Mouse (Mus musculus) 3T3-L1 (cell line): ENCODE measurements at regions not wholly inside any gene's neighbourhood (a gene's known extent, or its start where the extent isn't known, plus 50 kb on each side); places are given as distances from the start of the nearest gene placed in this dataset.

Experiments
- DNase-seq: peaks from one replicate; pipeline ENCODE4 v3.0.0-alpha.2; 2015; ENCODE audit warnings: low read depth, low spot score

GRCm38 (mm10) chr10:99639022-99639421 is 120.4 kb downstream of the Csl start:
- DNase-seq = no peak

DNA sequence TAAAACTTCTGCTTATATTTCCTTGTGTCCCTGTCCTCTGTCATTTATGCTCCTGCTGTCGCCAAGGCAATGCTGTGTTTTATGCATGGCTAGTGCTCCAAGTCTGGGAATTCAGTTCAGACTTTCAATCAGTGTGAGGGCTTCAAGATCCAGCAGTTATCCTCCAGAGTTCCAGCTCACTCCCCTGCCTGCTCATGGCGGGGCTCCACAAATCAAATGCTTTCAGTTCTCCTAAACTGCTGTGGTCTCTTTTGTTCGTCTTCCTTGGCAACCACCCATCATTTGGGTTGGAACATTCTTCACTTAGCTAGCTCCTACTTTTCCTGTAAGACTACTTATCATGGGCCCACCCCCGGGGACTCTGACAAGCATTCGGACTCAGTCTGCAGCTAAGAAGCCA is 120.0 kb downstream of the Csl start:
- peak; percentile 26 for DNase-seq

DNA sequence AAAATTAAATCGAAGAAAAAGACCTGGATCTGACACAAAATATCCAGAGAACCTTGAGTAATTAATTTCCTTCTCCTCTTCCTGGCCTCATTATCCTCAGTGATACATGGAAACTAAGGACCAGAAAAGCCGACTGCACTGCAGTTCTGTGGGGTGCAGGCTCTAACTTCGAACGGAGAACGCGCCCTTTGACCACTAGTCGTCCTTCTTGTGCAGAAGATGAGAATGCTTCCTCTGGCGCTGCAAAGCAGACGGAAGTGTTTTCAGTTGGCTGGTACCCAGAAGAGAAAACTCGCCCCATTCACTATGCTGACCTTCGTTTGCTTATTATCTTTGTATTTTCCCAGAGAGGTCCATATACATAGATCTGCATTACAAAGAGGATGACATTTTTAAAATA is 117.7 kb downstream of the Csl start:
- DNase-seq = peak; percentile 71

DNA sequence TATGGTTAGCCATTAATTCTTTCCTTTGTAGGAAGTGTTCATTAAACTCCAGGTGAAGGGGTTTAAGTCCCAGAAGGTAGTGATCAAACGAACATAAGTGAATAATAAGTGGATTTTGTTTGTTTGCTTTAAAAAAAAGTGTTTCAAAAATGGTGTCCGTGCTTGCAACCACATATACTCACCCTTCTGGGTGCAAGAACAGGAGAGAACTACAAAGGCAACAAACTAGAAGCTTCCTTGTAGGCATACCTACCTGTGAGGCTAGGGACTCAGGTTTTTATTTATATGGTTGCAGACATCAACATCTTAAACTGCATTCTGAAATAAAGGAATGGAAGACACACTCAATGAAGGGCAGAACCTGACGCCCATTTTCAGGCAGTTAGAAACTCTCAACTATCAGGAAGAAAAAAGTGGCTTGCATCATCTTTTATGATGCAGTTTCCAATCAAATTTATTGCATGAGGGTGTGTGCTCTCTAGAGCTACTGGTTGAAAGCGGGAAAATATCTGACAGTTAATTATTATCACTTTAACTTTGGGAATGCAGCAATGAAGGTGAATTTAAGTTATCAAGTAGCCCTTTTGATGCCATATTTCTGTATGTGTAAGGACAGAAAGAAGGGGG is 117.1 kb downstream of the Csl start:
- no peak for DNase-seq

DNA sequence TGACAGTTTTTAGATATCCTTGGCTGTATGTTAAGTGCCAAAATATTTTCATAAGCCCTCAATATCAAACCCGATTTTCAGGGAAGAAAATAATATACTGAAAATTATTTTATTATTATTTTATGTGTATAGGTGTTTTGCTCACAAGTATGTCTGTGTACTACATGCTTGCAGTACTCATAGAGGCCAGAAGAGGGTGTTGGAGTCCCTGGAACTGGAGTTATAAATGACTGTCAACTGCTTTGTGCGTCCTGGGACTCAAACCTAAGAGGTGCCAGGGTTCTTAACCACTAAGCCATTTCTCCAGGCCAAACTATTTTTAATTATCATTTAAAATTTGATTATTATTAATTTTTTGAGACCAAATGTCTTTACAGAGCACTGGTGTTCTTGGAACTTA is 114.5 kb downstream of the Csl start:
- DNase-seq = peak; percentile 43

- no peak for DNase-seq
These were observed 107.4 kb downstream of the Csl start for GRCm38 (mm10) chr10:99652011-99652410.

DNA sequence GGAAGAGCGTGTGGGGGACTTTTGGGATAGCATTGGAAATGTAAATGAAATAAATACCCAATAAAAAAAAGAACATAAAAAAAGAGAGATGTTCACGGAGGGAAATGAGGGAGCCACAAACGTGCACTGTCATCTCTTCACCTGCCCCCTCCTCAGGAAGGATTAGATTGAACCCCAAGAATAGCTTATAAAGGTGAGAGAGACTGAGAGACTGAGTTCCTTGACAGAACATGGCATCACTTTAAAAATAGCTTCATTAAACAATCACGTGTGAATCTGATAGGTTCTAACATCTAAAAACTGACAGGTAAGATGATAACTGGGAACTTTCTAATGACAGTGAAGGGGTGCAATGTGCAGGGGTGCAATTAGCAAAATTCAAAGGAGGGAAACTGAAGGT is 105.2 kb downstream of the Csl start:
- no peak for DNase-seq

GRCm38 (mm10) chr10:99676557-99677098 is 82.8 kb downstream of the Csl start:
- DNase-seq = peak; percentile 4

GRCm38 (mm10) chr10:99678096-99678495 is 81.4 kb downstream of the Csl start:
- DNase-seq = no peak

GRCm38 (mm10) chr10:99679813-99680212 is 79.6 kb downstream of the Csl start:
- DNase-seq = no peak

- no peak for DNase-seq
These were observed 77.5 kb downstream of the Csl start for GRCm38 (mm10) chr10:99681932-99682331.

DNA sequence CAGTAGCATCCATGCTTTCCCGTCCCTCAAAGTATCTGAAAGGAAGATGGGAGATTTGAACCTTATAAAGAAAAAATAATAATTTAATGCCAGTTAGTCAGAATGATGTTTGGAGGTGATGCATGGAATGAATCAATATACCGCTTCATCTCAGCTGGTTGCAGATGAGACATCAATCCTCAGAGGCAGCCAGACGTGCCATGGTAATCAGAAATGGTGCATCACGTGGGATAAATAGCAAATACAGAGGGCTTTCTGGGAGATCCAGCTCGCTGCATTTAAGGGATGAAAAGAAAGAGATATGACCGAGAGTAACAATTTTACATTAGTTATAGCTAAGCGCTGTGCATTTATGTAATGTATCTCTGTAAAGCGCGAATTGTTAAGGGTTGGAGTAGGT is 77.1 kb downstream of the Csl start:
- no peak for DNase-seq

- no peak for DNase-seq
These were observed 76.1 kb downstream of the Csl start for GRCm38 (mm10) chr10:99683310-99683709.

DNA sequence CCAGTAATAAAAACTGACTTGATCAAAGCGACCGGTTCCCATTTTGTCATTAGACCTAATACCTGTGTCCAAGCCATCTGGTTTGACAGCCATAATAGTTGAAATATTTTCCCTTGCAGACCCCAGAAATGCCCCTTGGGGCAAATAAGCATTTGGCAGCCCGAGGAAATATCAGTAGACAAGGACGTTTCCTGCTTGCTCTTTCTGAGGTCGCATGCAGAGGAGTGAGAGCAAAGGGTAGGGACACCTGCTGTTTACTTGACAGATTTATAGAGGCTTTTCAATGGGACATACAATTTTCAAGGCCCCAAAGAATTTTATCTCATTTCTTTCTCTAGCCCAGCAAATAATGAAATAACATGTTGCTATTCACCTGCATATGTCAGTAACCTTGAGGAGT is 73.5 kb downstream of the Csl start:
- no peak for DNase-seq

DNA sequence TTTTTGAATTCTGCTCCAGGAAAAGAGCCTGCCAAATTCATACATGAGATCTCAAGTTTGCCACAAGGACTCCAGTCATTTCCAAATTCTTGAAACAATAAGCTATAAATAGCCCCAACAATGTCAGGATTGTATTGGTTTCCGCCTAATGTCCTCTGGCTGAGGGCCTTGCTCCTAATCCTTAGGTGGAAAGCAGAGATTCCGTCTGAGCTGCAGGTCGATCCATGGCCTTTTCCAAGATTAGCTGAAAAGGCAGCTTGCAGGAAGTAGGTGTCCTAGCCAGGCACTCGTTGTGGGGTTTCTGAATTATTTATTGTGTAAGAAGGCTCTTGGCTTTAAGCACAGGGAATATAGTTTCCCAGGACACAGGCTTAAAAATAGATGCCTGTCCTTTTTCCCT is 72.4 kb downstream of the Csl start:
- no peak for DNase-seq

DNA sequence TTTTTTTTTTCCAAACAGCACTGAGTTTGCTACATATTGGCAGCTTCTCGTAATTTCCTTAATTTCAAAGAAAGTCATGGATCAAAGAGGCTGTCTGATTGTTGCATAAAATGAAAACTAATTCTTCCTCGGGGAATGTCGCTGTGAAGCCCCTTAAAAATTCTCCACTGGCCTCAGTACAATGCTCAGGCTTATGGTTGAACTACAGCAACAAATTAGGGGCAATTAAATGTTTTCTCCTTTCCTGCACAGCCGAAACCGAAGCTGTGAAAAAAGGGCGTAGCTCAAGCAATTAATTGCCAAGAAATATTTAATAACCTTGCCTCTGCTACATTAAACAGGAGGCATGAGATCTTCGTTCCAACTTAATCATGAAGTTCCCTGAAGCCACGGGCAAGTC is 61.8 kb downstream of the Csl start:
- DNase-seq = no peak

DNA sequence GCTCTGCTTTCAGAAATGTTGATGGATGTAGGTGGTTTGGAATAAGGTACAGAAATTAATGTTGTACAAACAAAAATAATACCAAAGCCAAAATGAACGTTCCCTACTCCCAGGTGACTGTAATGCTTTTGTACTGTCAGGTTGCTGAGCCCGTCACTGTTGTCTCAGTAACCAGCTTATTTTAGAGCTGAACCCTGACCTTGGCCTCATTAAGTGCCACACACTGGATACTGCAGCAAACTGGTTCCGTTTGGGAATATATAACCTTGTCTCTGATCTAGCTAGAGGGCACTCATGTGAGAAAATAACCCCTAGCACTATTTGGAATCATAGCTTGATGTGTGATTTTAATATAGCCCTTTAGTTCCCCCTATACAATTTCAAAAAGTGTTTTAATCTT is 60.0 kb downstream of the Csl start:
- DNase-seq = no peak

GRCm38 (mm10) chr10:99700052-99700777 is 59.2 kb downstream of the Csl start:
- DNase-seq = no peak
